Mouse (Mus musculus): ENCODE measurements around the gene Olfr1223. TPM values are rescaled to one million over a fixed set of nuclear protein-coding genes. Genes with fewer than 3 reads are reported as not detected.

Gene Olfr1223
- polyA plus RNA-seq, 1 experiment from 2014 or later, result not detected

DNA sequence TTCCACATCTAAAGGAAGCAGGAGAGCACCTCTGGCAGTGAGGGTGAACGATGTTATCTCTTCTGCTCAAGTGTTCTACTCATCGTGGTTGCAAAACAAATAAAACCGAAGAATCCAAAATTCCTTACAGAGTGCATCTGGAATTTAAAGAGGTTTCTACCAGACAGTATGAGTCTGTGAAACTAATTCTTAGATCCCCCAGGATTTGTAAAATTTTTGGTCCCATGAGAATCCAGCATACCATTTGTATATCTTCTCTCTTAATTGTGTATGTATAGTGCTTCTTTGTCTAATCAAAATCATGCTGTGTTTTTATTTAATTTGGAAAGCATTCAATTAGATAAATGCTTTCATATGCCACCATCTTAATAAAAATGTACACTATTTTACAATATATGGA is 18.4 kb downstream of the Olfr1223 start, which contains the start of gene Olfr1222:
Gene Olfr1222, minus strand, starts transcription at position 101 of the 400 bp plus-strand sequence.
- Histone ChIP-seq H3K9me3 (ENCODE audit: control insufficient read depth) (no peaks in the 10 kb centered on the region), H3K27ac (ENCODE audit: low read depth, low read length) (no peak within 1 kb of the TSS), H3K4me2 (replicated peaks; ENCODE audit: low read depth) (no peak within 1 kb of the TSS), H3K36me3 (ENCODE audit: control insufficient read depth, insufficient read depth) (no peaks in the 10 kb centered on the region), H3K9ac (ENCODE audit: low read depth, low read length) (no peak within 1 kb of the TSS), H3K4me3 (ENCODE audit: low read depth, low read length) (no peak within 1 kb of the TSS), H3K4me1 (replicated peaks; ENCODE audit: control insufficient read depth, insufficient read depth, low read length) (no peaks in the 10 kb centered on the region), H3K27me3 (replicated peaks; ENCODE audit: control insufficient read depth, insufficient read depth, low read length) (no peaks in the 10 kb centered on the region)
- 49% methylated on average over 3 of the region's 3 CpGs for WGBS
- no peak for TF ChIP-seq CTCF (IDR thresholded peaks at IDR 0.05; ENCODE audit: low read depth)
- ATAC-seq, result no peak

DNA sequence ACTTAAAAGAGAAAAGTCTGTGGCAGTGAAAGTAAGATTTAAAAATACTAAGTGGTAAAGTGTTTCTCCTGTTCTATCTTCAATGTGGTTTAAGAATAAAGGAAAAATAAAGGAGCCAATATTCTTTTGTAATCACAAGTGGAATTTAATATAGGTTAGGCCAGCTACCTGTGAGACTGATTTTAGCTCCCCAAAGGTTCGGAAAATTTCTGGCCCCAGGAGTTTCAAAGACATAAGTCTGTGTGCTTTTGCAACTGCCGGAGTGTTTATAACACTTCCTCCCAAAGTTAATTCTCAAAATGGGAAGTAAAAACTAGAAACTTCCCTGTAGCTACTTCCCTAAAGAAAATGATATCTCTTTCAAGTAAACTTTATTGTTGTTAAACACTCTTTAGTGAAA is 34.2 kb downstream of the Olfr1223 start, which contains the start of gene Olfr1221:
Gene Olfr1221, minus strand, starts transcription at position 101 of the 400 bp plus-strand sequence.
- no peak for ATAC-seq
- no peaks in the 10 kb centered on the region for H3K9me3 ChIP-seq (ENCODE audit: control insufficient read depth)
- no peaks in the 10 kb centered on the region for H3K27me3 ChIP-seq (replicated peaks; ENCODE audit: control insufficient read depth, insufficient read depth, low read length)
- no peak within 1 kb of the TSS for H3K9ac ChIP-seq (ENCODE audit: low read depth, low read length)
- H3K4me2 ChIP-seq (replicated peaks; ENCODE audit: low read depth), result no peak within 1 kb of the TSS
- 77% methylated on average over 2 of the region's 2 CpGs for WGBS
- no peak for TF ChIP-seq CTCF (IDR thresholded peaks at IDR 0.05; ENCODE audit: low read depth)
- H3K36me3 ChIP-seq (ENCODE audit: control insufficient read depth, insufficient read depth), result no peaks in the 10 kb centered on the region
- H3K4me1 ChIP-seq (replicated peaks; ENCODE audit: control insufficient read depth, insufficient read depth, low read length), result no peaks in the 10 kb centered on the region
- H3K27ac ChIP-seq (ENCODE audit: low read depth, low read length), result no peak within 1 kb of the TSS
- no peak within 1 kb of the TSS for H3K4me3 ChIP-seq (ENCODE audit: low read depth, low read length)

DNA sequence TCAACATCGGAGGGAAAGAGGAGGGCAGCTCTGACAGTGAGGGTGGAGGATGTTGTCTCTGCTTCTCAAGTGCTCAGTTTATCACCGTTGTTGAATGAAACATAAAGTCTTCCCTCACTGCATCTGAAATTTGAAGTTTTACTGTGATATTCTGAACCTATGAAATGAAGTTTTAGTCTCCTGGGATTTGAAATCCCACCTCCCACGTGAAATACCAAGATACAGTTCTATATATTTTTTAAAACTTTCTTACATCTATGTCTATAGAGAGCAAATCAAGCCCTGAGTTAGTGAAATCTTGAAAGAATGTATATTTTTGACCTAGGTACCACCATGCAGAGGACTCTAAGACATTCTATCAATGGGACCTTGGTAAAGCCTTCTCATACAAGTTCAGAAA is 44.6 kb downstream of the Olfr1223 start, which contains the start of gene Olfr1220:
Gene Olfr1220, minus strand, starts transcription at position 101 of the 400 bp plus-strand sequence.
- no peak within 1 kb of the TSS for H3K4me3 ChIP-seq (ENCODE audit: low read depth, low read length)
- H3K4me1 ChIP-seq (replicated peaks; ENCODE audit: control insufficient read depth, insufficient read depth, low read length), result no peaks in the 10 kb centered on the region
- ATAC-seq, result no peak
- no peak within 1 kb of the TSS for H3K4me2 ChIP-seq (replicated peaks; ENCODE audit: low read depth)
- H3K27me3 ChIP-seq (replicated peaks; ENCODE audit: control insufficient read depth, insufficient read depth, low read length), result no peaks in the 10 kb centered on the region
- H3K36me3 ChIP-seq (ENCODE audit: control insufficient read depth, insufficient read depth), result no peaks in the 10 kb centered on the region
- H3K27ac ChIP-seq (ENCODE audit: low read depth, low read length), result no peak within 1 kb of the TSS
- WGBS, result 72% methylated on average over 3 of the region's 3 CpGs
- no peak within 1 kb of the TSS for H3K9ac ChIP-seq (ENCODE audit: low read depth, low read length)
- TF ChIP-seq CTCF (IDR thresholded peaks at IDR 0.05; ENCODE audit: low read depth), result no peak
- no peaks in the 10 kb centered on the region for H3K9me3 ChIP-seq (ENCODE audit: control insufficient read depth)

DNA sequence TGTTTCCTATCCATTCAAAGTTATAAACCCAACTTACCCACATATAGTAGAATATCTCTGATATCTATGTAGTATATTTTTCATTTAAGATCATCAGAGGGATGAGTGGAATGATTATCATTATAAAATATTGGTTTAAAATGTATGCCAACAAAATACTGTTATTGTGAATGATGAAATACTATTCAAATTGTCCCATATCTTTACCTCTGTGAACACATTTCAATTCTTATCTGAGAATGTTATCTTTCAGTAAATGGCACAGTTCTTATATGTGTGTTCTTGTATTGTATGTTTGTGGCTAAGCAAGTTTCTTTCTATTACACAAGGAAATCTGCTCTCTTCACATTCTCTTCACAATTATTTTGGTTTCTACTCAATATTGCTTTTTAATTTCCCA is 45.7 kb downstream of the Olfr1223 start:
- Histone ChIP-seq H3K9me3 (ENCODE audit: control insufficient read depth) (no peaks in the 10 kb centered on the region), H3K27ac (ENCODE audit: low read depth, low read length) (no peak overlapping the region), H3K4me3 (ENCODE audit: low read depth, low read length) (no peak overlapping the region), H3K27me3 (replicated peaks; ENCODE audit: control insufficient read depth, insufficient read depth, low read length) (no peaks in the 10 kb centered on the region), H3K4me1 (replicated peaks; ENCODE audit: control insufficient read depth, insufficient read depth, low read length) (no peaks in the 10 kb centered on the region), H3K36me3 (ENCODE audit: control insufficient read depth, insufficient read depth) (no peaks in the 10 kb centered on the region), H3K9ac (ENCODE audit: low read depth, low read length) (no peak overlapping the region), H3K4me2 (replicated peaks; ENCODE audit: low read depth) (no peak overlapping the region)
- no peak for ATAC-seq
- TF ChIP-seq CTCF (IDR thresholded peaks at IDR 0.05; ENCODE audit: low read depth), result no peak

DNA sequence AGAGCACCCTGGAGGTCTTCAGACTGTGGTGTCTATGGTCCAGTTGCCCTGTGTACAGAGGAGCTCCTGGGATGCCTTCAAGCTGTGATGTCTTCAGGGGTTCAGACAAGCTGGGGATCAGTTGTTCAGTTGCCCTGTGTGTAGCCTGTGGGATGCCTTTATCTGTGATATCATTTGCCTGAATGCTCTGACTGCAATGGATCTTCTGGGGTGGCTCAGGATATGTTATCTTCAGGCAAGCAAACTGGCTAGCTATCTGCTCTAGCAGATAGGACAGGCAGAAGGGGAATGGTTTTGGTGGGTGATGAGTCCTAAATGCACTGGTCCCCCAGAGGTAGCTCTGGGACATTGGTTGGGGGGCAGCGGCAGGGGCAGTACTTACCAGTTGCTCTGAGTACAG is 57.5 kb downstream of the Olfr1223 start:
- ATAC-seq, result no peak
- Histone ChIP-seq H3K36me3 (ENCODE audit: control insufficient read depth, insufficient read depth) (no peaks in the 10 kb centered on the region), H3K9ac (ENCODE audit: low read depth, low read length) (no peak overlapping the region), H3K27me3 (replicated peaks; ENCODE audit: control insufficient read depth, insufficient read depth, low read length) (no peaks in the 10 kb centered on the region), H3K4me3 (ENCODE audit: low read depth, low read length) (no peak overlapping the region), H3K4me1 (replicated peaks; ENCODE audit: control insufficient read depth, insufficient read depth, low read length) (no peaks in the 10 kb centered on the region), H3K27ac (ENCODE audit: low read depth, low read length) (no peak overlapping the region), H3K4me2 (replicated peaks; ENCODE audit: low read depth) (no peak overlapping the region), H3K9me3 (ENCODE audit: control insufficient read depth) (no peaks in the 10 kb centered on the region)
- no peak for TF ChIP-seq CTCF (IDR thresholded peaks at IDR 0.05; ENCODE audit: low read depth)
- 100% methylated on average over 1 of the region's 1 CpGs for WGBS

Other genes starting within 250 kb of the Olfr1223 start
- gene Olfr1208, start 249.2 kb downstream of the Olfr1223 start, polyA plus RNA-seq (2015; fragmentation: Nextera tagmentation; extraction: Ambion mirVana), result not detected in 2 replicates
- gene Olfr1209, start 236.4 kb downstream of the Olfr1223 start, polyA plus RNA-seq (2015; fragmentation: Nextera tagmentation; extraction: Ambion mirVana), result not detected in 2 replicates
- not detected in 2 replicates for gene Olfr1211, start 213.4 kb downstream of the Olfr1223 start, polyA plus RNA-seq (2015; fragmentation: Nextera tagmentation; extraction: Ambion mirVana)
- gene Olfr1212, start 197.6 kb downstream of the Olfr1223 start, polyA plus RNA-seq (2015; fragmentation: Nextera tagmentation; extraction: Ambion mirVana), result not detected in 2 replicates
- not detected in 2 replicates for gene Gm13762, start 171.3 kb downstream of the Olfr1223 start, polyA plus RNA-seq (2015; fragmentation: Nextera tagmentation; extraction: Ambion mirVana)
- gene Olfr1214, start 158.9 kb downstream of the Olfr1223 start, polyA plus RNA-seq (2015; fragmentation: Nextera tagmentation; extraction: Ambion mirVana), result not detected in 2 replicates
- gene Olfr1215, start 144.6 kb downstream of the Olfr1223 start, polyA plus RNA-seq (2015; fragmentation: Nextera tagmentation; extraction: Ambion mirVana), result not detected in 2 replicates
- gene Olfr1216, start 133.2 kb downstream of the Olfr1223 start, polyA plus RNA-seq (2015; fragmentation: Nextera tagmentation; extraction: Ambion mirVana), result not detected in 2 replicates
- not detected in 2 replicates for gene Olfr1217, start 119.5 kb downstream of the Olfr1223 start, polyA plus RNA-seq (2015; fragmentation: Nextera tagmentation; extraction: Ambion mirVana)
- not detected in 2 replicates for gene Olfr1218, start 90.4 kb downstream of the Olfr1223 start, polyA plus RNA-seq (2015; fragmentation: Nextera tagmentation; extraction: Ambion mirVana)
- not detected in 2 replicates for gene Olfr1219, start 68.0 kb downstream of the Olfr1223 start, polyA plus RNA-seq (2015; fragmentation: Nextera tagmentation; extraction: Ambion mirVana)
- not detected in 2 replicates for gene Olfr1220, start 44.7 kb downstream of the Olfr1223 start, polyA plus RNA-seq (2015; fragmentation: Nextera tagmentation; extraction: Ambion mirVana)
- gene Olfr1221, start 34.3 kb downstream of the Olfr1223 start, polyA plus RNA-seq (2015; fragmentation: Nextera tagmentation; extraction: Ambion mirVana), result not detected in 2 replicates
- not detected in 2 replicates for gene Olfr1222, start 18.5 kb downstream of the Olfr1223 start, polyA plus RNA-seq (2015; fragmentation: Nextera tagmentation; extraction: Ambion mirVana)
- gene Olfr1224-ps1, start 12.5 kb upstream of the Olfr1223 start, polyA plus RNA-seq (2015; fragmentation: Nextera tagmentation; extraction: Ambion mirVana), result not detected in 2 replicates
- gene Olfr1225, start 23.1 kb upstream of the Olfr1223 start, polyA plus RNA-seq (2015; fragmentation: Nextera tagmentation; extraction: Ambion mirVana), result not detected in 2 replicates
- not detected in 2 replicates for gene Olfr1226, start 48.5 kb upstream of the Olfr1223 start, polyA plus RNA-seq (2015; fragmentation: Nextera tagmentation; extraction: Ambion mirVana)
- gene Olfr1228, start 102.5 kb upstream of the Olfr1223 start, polyA plus RNA-seq (2015; fragmentation: Nextera tagmentation; extraction: Ambion mirVana), result not detected in 2 replicates
- gene Olfr1229, start 136.5 kb upstream of the Olfr1223 start, polyA plus RNA-seq (2015; fragmentation: Nextera tagmentation; extraction: Ambion mirVana), result not detected in 2 replicates
- not detected in 2 replicates for gene Olfr1230, start 145.7 kb upstream of the Olfr1223 start, polyA plus RNA-seq (2015; fragmentation: Nextera tagmentation; extraction: Ambion mirVana)
- gene Olfr1231, start 155.5 kb upstream of the Olfr1223 start, polyA plus RNA-seq (2015; fragmentation: Nextera tagmentation; extraction: Ambion mirVana), result not detected in 2 replicates
- not detected in 2 replicates for gene Olfr1232, start 178.1 kb upstream of the Olfr1223 start, polyA plus RNA-seq (2015; fragmentation: Nextera tagmentation; extraction: Ambion mirVana)
- not detected in 2 replicates for gene Olfr1233, start 190.8 kb upstream of the Olfr1223 start, polyA plus RNA-seq (2015; fragmentation: Nextera tagmentation; extraction: Ambion mirVana)
- not detected in 2 replicates for gene Olfr1234, start 213.3 kb upstream of the Olfr1223 start, polyA plus RNA-seq (2015; fragmentation: Nextera tagmentation; extraction: Ambion mirVana)

All from intestine, postnatal 0 days (tissue).